Mouse (Mus musculus): Measurements from ENCODE around the gene Trnau1ap. TPM values are rescaled to one million over a fixed set of nuclear protein-coding genes. Genes with fewer than 3 reads are reported as not detected.
"Not testable (repeated sequence)": the region's sequence is repeated elsewhere in the genome, so short reads cannot be mapped to it uniquely, and the experiment has no call there.

Trnau1ap gene
- total and polyA plus RNA-seq, 3 experiments, result 22.8 to 40.2 (median 37.6) TPM

GRCm38 (mm10) chr4:132295696-132296390 is 33.5 kb downstream of the Trnau1ap start:
- ATAC-seq (ENCODE audit: extremely low read depth, insufficient number of reproducible peaks, low FRiP score, poor library complexity, severe bottlenecking) (no peak), DNase-seq (ENCODE audit: low spot score) (no peak)
- TF ChIP-seq CTCF (IDR thresholded peaks at IDR 0.05; ENCODE audit: low read depth, low read length) (no peak), POLR2AphosphoS5 (IDR thresholded peaks at IDR 0.05; ENCODE audit: insufficient replicate concordance, low read depth, low read length) (no peak), TAL1 (conservative IDR thresholded peaks at IDR 0.05; ENCODE audit: low read depth, low read length) (no peak), GATA2 (IDR thresholded peaks at IDR 0.05; ENCODE audit: borderline replicate concordance, low read depth, low read length) (no peak)
- peaks cover 18% of the 10 kb centered on the region for H3K4me1 ChIP-seq (ENCODE audit: insufficient read depth, low read depth, low read length)
- peaks cover 49% of the 10 kb centered on the region for H3K36me3 ChIP-seq (replicated peaks)
- H3K4me3 ChIP-seq (ENCODE audit: low read depth, low read length), result no peak overlapping the region
- H3K27me3 ChIP-seq (ENCODE audit: insufficient read depth, low read length), result no peaks in the 10 kb centered on the region
- H3K9me3 ChIP-seq (replicated peaks), result peaks cover 5% of the 10 kb centered on the region

- TF ChIP-seq TAL1 (conservative IDR thresholded peaks at IDR 0.05; ENCODE audit: low read depth, low read length) (no peak), GATA2 (IDR thresholded peaks at IDR 0.05; ENCODE audit: borderline replicate concordance, low read depth, low read length) (no peak), GATA1 (IDR thresholded peaks at IDR 0.05; ENCODE audit: borderline replicate concordance, low read length) (no peak), POLR2AphosphoS5 (IDR thresholded peaks at IDR 0.05; ENCODE audit: insufficient replicate concordance, low read depth, low read length) (no peak), CTCF (IDR thresholded peaks at IDR 0.05; ENCODE audit: low read depth, low read length) (no peak)
- Histone ChIP-seq H3K9me3 (replicated peaks) (peaks cover 5% of the 10 kb centered on the region), H3K4me3 (ENCODE audit: low read depth, low read length) (no peak overlapping the region), H3K27me3 (ENCODE audit: insufficient read depth, low read length) (no peaks in the 10 kb centered on the region), H3K4me1 (ENCODE audit: insufficient read depth, low read depth, low read length) (peaks cover 10% of the 10 kb centered on the region), H3K36me3 (replicated peaks) (peaks cover 67% of the 10 kb centered on the region)
- ATAC-seq (ENCODE audit: extremely low read depth, insufficient number of reproducible peaks, low FRiP score, poor library complexity, severe bottlenecking), result no peak
- no peak for DNase-seq (ENCODE audit: low spot score)
These were observed 35.6 kb downstream of the Trnau1ap start for GRCm38 (mm10) chr4:132293682-132294240.

GRCm38 (mm10) chr4:132292988-132293387 is 36.4 kb downstream of the Trnau1ap start:
- no peak for TF ChIP-seq TAL1 (conservative IDR thresholded peaks at IDR 0.05; ENCODE audit: low read depth, low read length)
- no peak for TF ChIP-seq GATA1 (IDR thresholded peaks at IDR 0.05; ENCODE audit: borderline replicate concordance, low read length)
- no peak for TF ChIP-seq CTCF (IDR thresholded peaks at IDR 0.05; ENCODE audit: low read depth, low read length)
- TF ChIP-seq GATA2 (IDR thresholded peaks at IDR 0.05; ENCODE audit: borderline replicate concordance, low read depth, low read length), result no peak
- no peak for TF ChIP-seq POLR2AphosphoS5 (IDR thresholded peaks at IDR 0.05; ENCODE audit: insufficient replicate concordance, low read depth, low read length)
- Histone ChIP-seq H3K36me3 (replicated peaks) (peaks cover 69% of the 10 kb centered on the region), H3K9me3 (replicated peaks) (peaks cover 5% of the 10 kb centered on the region), H3K4me3 (ENCODE audit: low read depth, low read length) (no peak overlapping the region), H3K4me1 (ENCODE audit: insufficient read depth, low read depth, low read length) (peaks cover 10% of the 10 kb centered on the region), H3K27me3 (ENCODE audit: insufficient read depth, low read length) (no peaks in the 10 kb centered on the region)
- DNase-seq (ENCODE audit: low spot score) (no peak), ATAC-seq (ENCODE audit: extremely low read depth, insufficient number of reproducible peaks, low FRiP score, poor library complexity, severe bottlenecking) (no peak)

GRCm38 (mm10) chr4:132291624-132292335 is 37.6 kb downstream of the Trnau1ap start:
- Histone ChIP-seq H3K4me1 (ENCODE audit: insufficient read depth, low read depth, low read length) (peaks cover 10% of the 10 kb centered on the region), H3K9me3 (replicated peaks) (peaks cover 5% of the 10 kb centered on the region), H3K27me3 (ENCODE audit: insufficient read depth, low read length) (no peaks in the 10 kb centered on the region), H3K36me3 (replicated peaks) (peaks cover 75% of the 10 kb centered on the region), H3K4me3 (ENCODE audit: low read depth, low read length) (no peak overlapping the region)
- no peak for DNase-seq (ENCODE audit: low spot score)
- TF ChIP-seq GATA2 (IDR thresholded peaks at IDR 0.05; ENCODE audit: borderline replicate concordance, low read depth, low read length) (no peak), CTCF (IDR thresholded peaks at IDR 0.05; ENCODE audit: low read depth, low read length) (no peak), POLR2AphosphoS5 (IDR thresholded peaks at IDR 0.05; ENCODE audit: insufficient replicate concordance, low read depth, low read length) (no peak), TAL1 (conservative IDR thresholded peaks at IDR 0.05; ENCODE audit: low read depth, low read length) (no peak), GATA1 (IDR thresholded peaks at IDR 0.05; ENCODE audit: borderline replicate concordance, low read length) (no peak)
- no peak for ATAC-seq (ENCODE audit: extremely low read depth, insufficient number of reproducible peaks, low FRiP score, poor library complexity, severe bottlenecking)

- Histone ChIP-seq H3K36me3 (replicated peaks) (peaks cover 82% of the 10 kb centered on the region), H3K4me3 (ENCODE audit: low read depth, low read length) (no peak overlapping the region), H3K27me3 (ENCODE audit: insufficient read depth, low read length) (no peaks in the 10 kb centered on the region), H3K9me3 (replicated peaks) (peaks cover 5% of the 10 kb centered on the region), H3K4me1 (ENCODE audit: insufficient read depth, low read depth, low read length) (peaks cover 10% of the 10 kb centered on the region)
- no peak for DNase-seq (ENCODE audit: low spot score)
- no peak for ATAC-seq (ENCODE audit: extremely low read depth, insufficient number of reproducible peaks, low FRiP score, poor library complexity, severe bottlenecking)
- TF ChIP-seq GATA1 (IDR thresholded peaks at IDR 0.05; ENCODE audit: borderline replicate concordance, low read length) (no peak), POLR2AphosphoS5 (IDR thresholded peaks at IDR 0.05; ENCODE audit: insufficient replicate concordance, low read depth, low read length) (no peak), GATA2 (IDR thresholded peaks at IDR 0.05; ENCODE audit: borderline replicate concordance, low read depth, low read length) (no peak), TAL1 (conservative IDR thresholded peaks at IDR 0.05; ENCODE audit: low read depth, low read length) (no peak), CTCF (IDR thresholded peaks at IDR 0.05; ENCODE audit: low read depth, low read length) (no peak)
These were observed 38.3 kb downstream of the Trnau1ap start for GRCm38 (mm10) chr4:132291056-132291455.

- DNase-seq (ENCODE audit: low spot score); H3K4me3 ChIP-seq (ENCODE audit: low read depth, low read length); H3K4me1 ChIP-seq (ENCODE audit: insufficient read depth, low read depth, low read length); ATAC-seq (ENCODE audit: extremely low read depth, insufficient number of reproducible peaks, low FRiP score, poor library complexity, severe bottlenecking); H3K27me3 ChIP-seq (ENCODE audit: insufficient read depth, low read length); H3K9me3 ChIP-seq (replicated peaks): not testable (repeated sequence)
- H3K36me3 ChIP-seq (replicated peaks), result peaks cover 82% of the 10 kb centered on the region
These were observed 40.5 kb downstream of the Trnau1ap start for GRCm38 (mm10) chr4:132288840-132289239.
